Mouse (Mus musculus) limb, embryonic 13.5 days (tissue): ENCODE measurements around the gene Map1lc3b. TPM values are rescaled to one million over a fixed set of nuclear protein-coding genes. Genes with fewer than 3 reads are reported as not detected.
A peak's percentile ranks its signal among the peaks of the same experiment; 100 is the strongest.
"Not testable (repeated sequence)": the region's sequence is repeated elsewhere in the genome, so short reads cannot be mapped to it uniquely, and the experiment has no call there.

ENCODE experiments used
- ATAC-seq: fragments of 200-750 bp; cut with Nextera tagmentation; 2 replicates; pipeline ENCODE4 v1.8.0; 2017; ENCODE audit warnings: low read depth, moderate number of reproducible peaks, moderate TSS enrichment; ENCODE audit not compliant: low FRiP score
- H3K27ac ChIP-seq: fragments of 300-500 bp; sonication (generic); 2 replicates; pipeline ENCODE4 v1.5.1; 2015; ENCODE audit warnings: inconsistent platforms, mild to moderate bottlenecking, moderate library complexity
- H3K27me3 ChIP-seq: fragments of 300-500 bp; sonication (generic); 2 replicates; pipeline ENCODE4 v1.6.1; 2015; ENCODE audit warnings: mild to moderate bottlenecking, inconsistent platforms
- H3K36me3 ChIP-seq: fragments of 300-500 bp; sonication (generic); 2 replicates; pipeline ENCODE4 v1.6.1; 2015; ENCODE audit warnings: inconsistent platforms, mild to moderate bottlenecking, moderate library complexity
- H3K4me1 ChIP-seq: fragments of 300-500 bp; sonication (generic); 2 replicates; pipeline ENCODE4 v1.6.1; 2015; ENCODE audit warnings: inconsistent platforms
- H3K4me2 ChIP-seq: fragments of 300-500 bp; sonication (generic); replicated peaks from 2 replicates; pipeline ENCODE4 v1.6.1; 2015; ENCODE audit warnings: inconsistent platforms, mild to moderate bottlenecking, moderate library complexity
- H3K4me3 ChIP-seq: fragments of 300-500 bp; sonication (generic); 2 replicates; pipeline ENCODE4 v1.5.1; 2015; ENCODE audit warnings: moderate library complexity, mild to moderate bottlenecking, inconsistent platforms
- H3K9ac ChIP-seq: fragments of 300-500 bp; sonication (generic); 2 replicates; pipeline ENCODE4 v1.6.1; 2015; ENCODE audit warnings: mild to moderate bottlenecking, inconsistent platforms
- H3K9me3 ChIP-seq: fragments of 300-500 bp; sonication (generic); 2 replicates; pipeline ENCODE4 v1.6.1; 2016; ENCODE audit warnings: inconsistent platforms
- WGBS: fragments of 180-500 bp; shearing (Covaris S2); methylation state at CpG from one replicate; pipeline ENCODE4 v1.1.7; 2015; 5-methylcytosine and 5-hydroxymethylcytosine counted together
- polyA plus RNA-seq: library from polyadenylated mRNA; unstranded; fragments of >200 nt; fragmentation: Nextera tagmentation; extraction: Ambion mirVana; gene quantifications from 2 replicates; pipeline ENCODE4 v1.2.1, GENCODE M21; 2015

Map1lc3b gene
- polyA plus RNA-seq, 1 experiment from 2014 or later, result 189 TPM

DNA sequence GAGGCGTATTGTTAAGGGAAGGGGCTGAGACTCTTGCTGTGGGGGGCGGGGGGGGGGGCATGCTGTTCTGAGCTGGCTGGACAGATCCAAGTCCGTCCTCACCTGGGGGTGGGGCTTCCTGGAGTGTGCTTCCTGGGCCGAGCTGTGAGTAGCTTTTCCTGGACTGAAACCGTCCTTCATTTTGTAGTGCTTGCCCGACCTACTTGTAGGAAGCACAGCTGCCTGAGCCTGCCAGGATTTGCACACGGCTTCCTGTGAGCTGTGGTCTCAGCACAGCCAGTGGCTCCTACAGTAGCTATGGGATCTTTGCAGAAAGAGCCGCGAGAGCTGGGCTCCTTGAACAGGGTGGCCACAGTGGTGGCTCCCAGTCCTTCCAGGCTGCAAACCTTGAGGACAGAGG is 3.8 kb downstream of the Map1lc3b start:
- Histone ChIP-seq H3K9me3 (peaks cover 5% of the 10 kb centered on the region; the same call in 1 of the 2 replicates), H3K4me3 (no peak overlapping the region), H3K4me2 (no peak overlapping the region), H3K4me1 (peaks cover 23% of the 10 kb centered on the region), H3K36me3 (peaks cover 46% of the 10 kb centered on the region), H3K9ac (no peak overlapping the region), H3K27me3 (no peaks in the 10 kb centered on the region), H3K27ac (no peak overlapping the region)
- WGBS, result 83% methylated on average over 9 of the region's 9 CpGs
- ATAC-seq, result no peak

DNA sequence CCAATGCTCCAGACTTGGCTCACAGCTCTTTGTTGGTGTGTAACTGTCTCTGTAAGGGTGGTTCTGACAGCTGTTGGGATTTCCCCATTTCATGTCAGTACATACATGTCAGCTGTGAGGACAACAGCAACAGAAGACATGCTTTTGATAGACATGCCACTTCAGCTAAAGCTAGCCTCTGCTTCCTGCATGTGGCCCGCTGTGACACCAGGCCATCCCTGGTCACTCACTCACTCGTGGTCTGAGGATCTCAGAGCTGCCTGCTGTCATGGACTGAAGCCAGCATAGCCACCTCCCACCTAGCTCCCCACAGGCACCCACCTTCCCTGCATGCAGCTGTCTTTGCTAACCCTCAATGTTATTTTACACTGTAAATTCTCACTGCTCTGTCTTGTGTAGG is 7.3 kb downstream of the Map1lc3b start:
- not testable (repeated sequence) for H3K27me3 ChIP-seq, H3K27ac ChIP-seq, H3K4me1 ChIP-seq, H3K9me3 ChIP-seq, H3K4me3 ChIP-seq, H3K4me2 ChIP-seq, H3K9ac ChIP-seq, ATAC-seq
- H3K36me3 ChIP-seq, result peaks cover 81% of the 10 kb centered on the region
- 74% methylated on average over 2 of the region's 2 CpGs for WGBS

DNA sequence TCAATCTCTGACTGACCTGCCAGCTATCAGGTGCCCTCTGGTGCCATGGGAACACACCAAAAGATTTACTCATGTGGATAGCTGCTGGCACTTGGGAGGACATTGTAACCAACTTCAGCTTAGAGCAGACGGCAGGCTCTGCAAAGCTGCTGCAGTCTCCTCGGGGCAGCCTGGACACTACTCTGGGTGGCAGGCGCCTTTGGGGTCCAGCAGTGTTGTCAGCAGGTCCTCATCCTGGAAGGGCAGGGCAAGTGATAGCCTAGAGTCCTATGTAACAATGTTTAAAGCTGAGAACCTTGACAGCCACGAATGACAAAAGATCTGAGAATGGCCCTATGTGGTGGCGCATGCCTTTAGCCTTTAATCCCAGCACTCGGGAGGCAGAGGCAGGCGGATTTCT is 8.0 kb downstream of the Map1lc3b start:
- H3K27ac ChIP-seq, result no peak overlapping the region
- no peak overlapping the region for H3K4me2 ChIP-seq
- 90% methylated on average over 7 of the region's 7 CpGs for WGBS
- no peaks in the 10 kb centered on the region for H3K4me1 ChIP-seq
- ATAC-seq, result no peak
- H3K36me3 ChIP-seq, result peaks cover 87% of the 10 kb centered on the region
- H3K27me3 ChIP-seq, result no peaks in the 10 kb centered on the region
- no peak overlapping the region for H3K4me3 ChIP-seq
- no peak overlapping the region for H3K9ac ChIP-seq
- H3K9me3 ChIP-seq, result peaks cover 5% of the 10 kb centered on the region; the same call in 1 of the 2 replicates

DNA sequence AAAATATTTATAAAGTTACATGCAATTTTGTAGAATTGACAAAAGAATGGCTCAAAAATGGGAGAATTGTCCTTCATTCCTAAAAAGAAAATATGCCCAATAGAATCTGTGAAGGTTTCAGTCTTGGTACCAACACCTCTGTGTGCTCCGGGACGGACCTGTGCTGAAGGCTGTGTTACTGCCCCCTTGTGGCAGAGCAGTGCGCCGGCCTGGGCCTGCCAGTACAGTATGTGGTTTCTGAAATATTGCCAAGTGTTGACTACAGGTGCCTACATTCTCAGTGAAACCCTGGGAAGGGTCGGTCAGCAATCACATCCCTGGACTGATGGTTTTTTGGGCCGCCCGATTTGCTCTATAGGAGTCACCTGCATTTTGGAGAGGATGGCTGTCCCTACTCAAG is 8.7 kb downstream of the Map1lc3b start:
- ATAC-seq, result no peak
- Histone ChIP-seq H3K9me3 (peaks cover 5% of the 10 kb centered on the region; the same call in 1 of the 2 replicates), H3K4me2 (no peak overlapping the region), H3K4me1 (no peaks in the 10 kb centered on the region), H3K9ac (no peak overlapping the region), H3K4me3 (no peak overlapping the region), H3K27ac (no peak overlapping the region), H3K27me3 (no peaks in the 10 kb centered on the region), H3K36me3 (peaks cover 85% of the 10 kb centered on the region)
- WGBS, result 30% methylated on average over 7 of the region's 7 CpGs

DNA sequence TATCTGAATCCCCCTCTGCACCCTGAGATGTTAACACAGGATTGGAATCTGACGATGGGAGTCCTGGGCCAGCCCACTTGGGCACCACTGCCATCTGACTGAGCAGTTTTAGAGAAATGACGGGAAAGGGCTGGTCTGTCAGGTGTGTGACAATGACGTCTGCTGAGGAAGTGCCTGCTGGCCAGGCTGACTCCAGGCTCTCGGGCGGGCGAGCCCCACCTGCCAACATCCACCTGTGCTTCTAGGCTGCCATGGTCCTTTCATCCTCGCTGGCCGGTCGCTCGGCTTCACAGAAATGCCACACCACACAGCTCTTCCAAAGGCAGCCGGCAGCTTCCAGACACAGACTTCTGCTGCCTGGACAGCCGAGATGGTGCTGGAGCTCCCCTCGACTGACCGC is 9.7 kb downstream of the Map1lc3b start:
- Histone ChIP-seq H3K4me2 (no peak overlapping the region), H3K4me1 (no peaks in the 10 kb centered on the region), H3K4me3 (no peak overlapping the region), H3K9me3 (peaks cover 4% of the 10 kb centered on the region; the same call in 1 of the 2 replicates), H3K9ac (no peak overlapping the region), H3K27me3 (no peaks in the 10 kb centered on the region), H3K36me3 (peaks cover 85% of the 10 kb centered on the region), H3K27ac (no peak overlapping the region)
- ATAC-seq, result no peak
- 87% methylated on average over 14 of the region's 14 CpGs for WGBS

DNA sequence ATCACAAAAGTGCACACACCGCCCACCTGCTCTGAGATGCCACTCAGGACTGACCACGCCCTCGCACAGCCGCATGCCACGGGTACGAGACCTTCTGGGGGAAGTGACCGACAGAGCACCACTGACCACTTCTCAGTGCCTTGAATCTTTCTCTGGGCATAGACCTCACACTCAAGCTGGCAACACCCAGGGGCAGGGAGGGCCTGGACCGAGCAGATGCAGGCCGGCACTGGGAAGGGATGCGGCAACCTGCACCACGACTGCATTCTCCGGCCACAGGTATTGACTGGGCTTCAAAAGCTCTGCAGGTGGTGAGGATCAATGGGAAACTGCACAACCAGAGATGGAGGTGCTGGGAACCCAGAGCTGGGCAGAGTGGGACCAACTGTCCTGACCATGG is 12.2 kb downstream of the Map1lc3b start:
- H3K27me3 ChIP-seq, result no peaks in the 10 kb centered on the region
- peaks cover 92% of the 10 kb centered on the region for H3K36me3 ChIP-seq
- no peak overlapping the region for H3K9ac ChIP-seq
- no peaks in the 10 kb centered on the region for H3K4me1 ChIP-seq
- ATAC-seq, result no peak
- no peak overlapping the region for H3K4me2 ChIP-seq
- no peaks in the 10 kb centered on the region for H3K9me3 ChIP-seq
- no peak overlapping the region for H3K27ac ChIP-seq
- 96% methylated on average over 12 of the region's 12 CpGs for WGBS
- no peak overlapping the region for H3K4me3 ChIP-seq

DNA sequence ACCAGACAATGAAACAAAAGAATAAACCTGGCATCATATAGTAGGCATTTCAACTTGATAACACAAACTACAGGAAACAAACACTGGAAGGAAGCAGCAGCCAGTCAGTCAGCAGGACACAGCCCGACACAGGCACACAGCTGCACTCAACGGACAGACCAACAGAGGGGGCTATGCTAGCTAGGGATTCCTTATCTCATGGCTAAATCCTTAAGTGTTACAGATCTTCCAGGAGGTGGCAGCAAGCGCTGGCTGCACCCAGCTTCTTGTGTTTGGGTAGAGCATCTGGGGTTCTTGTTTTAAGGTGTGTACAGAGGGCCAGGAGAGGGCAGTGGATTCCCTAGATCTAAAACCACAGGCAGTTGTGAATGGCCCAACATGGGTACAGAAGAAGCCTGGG is 12.7 kb downstream of the Map1lc3b start:
- Histone ChIP-seq H3K4me2 (no peak overlapping the region), H3K27ac (no peak overlapping the region), H3K27me3 (no peaks in the 10 kb centered on the region), H3K4me3 (no peak overlapping the region), H3K36me3 (peaks cover 92% of the 10 kb centered on the region), H3K9me3 (no peaks in the 10 kb centered on the region), H3K9ac (no peak overlapping the region), H3K4me1 (no peaks in the 10 kb centered on the region)
- no peak for ATAC-seq
- WGBS, result 36% methylated on average over 3 of the region's 3 CpGs

DNA sequence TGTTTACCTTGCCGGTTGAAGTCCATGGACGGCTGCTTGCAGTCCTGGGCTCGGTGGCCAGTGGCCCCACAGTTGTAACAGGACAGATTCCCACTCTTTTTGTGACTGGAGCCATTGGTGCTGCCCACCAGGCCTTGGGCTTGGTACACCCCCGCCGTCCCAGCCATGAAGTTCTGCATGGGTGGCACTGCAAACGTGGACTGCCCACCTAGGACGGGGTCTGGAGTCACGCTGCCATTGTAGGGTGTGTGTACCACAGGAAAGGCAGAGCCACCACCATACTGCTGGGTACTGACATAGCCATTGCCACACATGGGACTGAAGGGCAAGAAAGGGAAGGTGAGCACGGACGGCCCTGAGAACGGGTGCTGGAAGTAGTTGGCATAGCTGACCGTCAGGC is 13.6 kb downstream of the Map1lc3b start:
- Histone ChIP-seq H3K27ac (no peak overlapping the region), H3K4me1 (no peaks in the 10 kb centered on the region), H3K4me3 (no peak overlapping the region), H3K9ac (no peak overlapping the region), H3K4me2 (no peak overlapping the region), H3K27me3 (no peaks in the 10 kb centered on the region), H3K9me3 (no peaks in the 10 kb centered on the region), H3K36me3 (peaks cover 96% of the 10 kb centered on the region)
- WGBS, result 96% methylated on average over 12 of the region's 12 CpGs
- no peak for ATAC-seq

DNA sequence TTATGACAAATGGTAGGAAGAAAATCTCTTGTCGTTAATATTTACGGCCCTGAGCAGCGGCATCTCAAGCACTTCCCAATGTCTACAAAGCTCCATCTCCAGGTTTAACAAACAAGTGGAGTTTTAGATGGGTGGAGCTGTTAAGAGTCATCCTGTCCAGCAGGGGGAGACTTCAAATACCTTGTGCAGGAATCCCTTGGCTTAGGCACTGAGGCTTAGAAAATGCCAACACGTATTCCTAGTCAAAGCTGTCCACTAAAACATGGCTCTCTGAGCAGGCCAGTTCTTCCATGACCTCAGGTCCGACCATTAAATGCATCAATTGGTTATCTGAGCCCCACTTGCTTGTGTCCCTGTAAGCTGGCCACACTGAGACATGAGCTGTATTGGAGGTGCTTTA is 17.5 kb downstream of the Map1lc3b start:
- H3K36me3 ChIP-seq, result peaks cover 91% of the 10 kb centered on the region
- no peak overlapping the region for H3K4me2 ChIP-seq
- no peak overlapping the region for H3K9ac ChIP-seq
- 85% methylated on average over 5 of the region's 5 CpGs for WGBS
- H3K4me1 ChIP-seq, result no peaks in the 10 kb centered on the region
- no peak overlapping the region for H3K27ac ChIP-seq
- H3K4me3 ChIP-seq, result no peak overlapping the region
- no peaks in the 10 kb centered on the region for H3K9me3 ChIP-seq
- H3K27me3 ChIP-seq, result no peaks in the 10 kb centered on the region
- no peak for ATAC-seq

DNA sequence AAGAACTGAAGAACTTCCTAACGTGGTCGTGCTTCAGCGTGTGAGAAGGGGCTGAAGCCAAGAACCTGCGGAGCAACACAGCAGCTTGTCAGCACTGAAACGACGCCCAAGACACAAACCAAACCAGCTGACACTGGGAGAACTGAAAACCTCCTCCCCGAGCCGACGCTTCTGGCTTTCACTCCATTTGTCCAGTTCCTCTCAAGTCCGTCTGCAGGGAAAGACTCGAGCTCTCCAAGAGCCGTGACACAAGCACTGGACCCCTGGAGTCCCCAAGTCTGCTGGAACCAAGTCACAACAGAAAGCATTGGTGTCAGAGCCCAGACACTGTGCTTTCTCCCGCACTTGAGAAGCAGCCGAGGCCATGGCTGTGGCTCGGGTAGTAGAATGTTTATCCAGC is 19.1 kb downstream of the Map1lc3b start:
- no peak for ATAC-seq
- Histone ChIP-seq H3K27me3 (no peaks in the 10 kb centered on the region), H3K4me3 (no peak overlapping the region), H3K4me1 (no peaks in the 10 kb centered on the region), H3K9me3 (no peaks in the 10 kb centered on the region), H3K27ac (no peak overlapping the region), H3K36me3 (peaks cover 78% of the 10 kb centered on the region), H3K4me2 (no peak overlapping the region), H3K9ac (no peak overlapping the region)
- WGBS, result 92% methylated on average over 15 of the region's 15 CpGs

DNA sequence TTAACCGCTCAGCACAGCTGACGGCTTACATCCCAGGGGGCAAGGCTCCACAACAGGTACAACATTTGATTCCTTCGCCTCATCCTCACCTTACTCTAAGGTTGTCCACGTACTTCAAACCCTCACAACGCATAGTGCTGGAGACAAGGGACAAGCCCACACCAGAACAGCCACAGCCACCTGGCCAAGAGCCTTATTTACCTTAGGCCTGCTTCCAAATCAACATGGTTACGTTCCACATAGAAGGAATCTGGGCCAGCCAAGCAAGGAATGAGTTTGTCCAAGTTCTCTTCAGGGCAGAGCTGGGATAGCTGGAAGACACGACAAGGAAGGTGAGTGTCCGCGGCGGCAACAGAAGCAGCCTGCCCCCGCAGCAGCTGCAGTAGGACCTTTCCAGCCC is 19.8 kb downstream of the Map1lc3b start:
- H3K36me3 ChIP-seq, result peaks cover 72% of the 10 kb centered on the region
- no peak overlapping the region for H3K4me2 ChIP-seq
- no peak overlapping the region for H3K9ac ChIP-seq
- no peaks in the 10 kb centered on the region for H3K4me1 ChIP-seq
- H3K9me3 ChIP-seq, result no peaks in the 10 kb centered on the region
- no peaks in the 10 kb centered on the region for H3K27me3 ChIP-seq
- H3K4me3 ChIP-seq, result no peak overlapping the region
- no peak overlapping the region for H3K27ac ChIP-seq
- ATAC-seq, result no peak
- 92% methylated on average over 11 of the region's 11 CpGs for WGBS

DNA sequence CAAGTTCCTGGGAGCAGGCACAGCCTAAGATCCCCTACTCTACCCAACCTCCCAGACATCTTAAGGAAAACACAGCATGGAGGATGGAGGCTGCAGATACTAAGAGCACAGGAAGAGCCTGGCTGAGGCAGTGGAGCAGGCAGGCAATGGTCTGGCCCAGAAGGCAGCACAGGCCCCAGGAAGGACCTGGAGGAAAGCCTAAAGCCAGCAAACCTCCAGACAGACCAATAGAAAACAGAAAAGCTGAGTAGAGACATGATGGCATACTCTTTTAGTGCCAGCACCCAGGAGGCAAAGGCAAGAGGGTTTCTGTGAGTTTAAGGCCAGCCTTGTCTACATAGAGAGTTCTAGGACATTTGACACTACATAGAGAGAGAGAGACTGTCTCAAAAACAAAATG is 23.3 kb downstream of the Map1lc3b start:
- ATAC-seq, result no peak
- Histone ChIP-seq H3K36me3 (peaks cover 72% of the 10 kb centered on the region), H3K27me3 (no peaks in the 10 kb centered on the region), H3K4me2 (no peak overlapping the region), H3K9me3 (no peaks in the 10 kb centered on the region), H3K4me1 (no peaks in the 10 kb centered on the region), H3K27ac (no peak overlapping the region), H3K9ac (no peak overlapping the region), H3K4me3 (no peak overlapping the region)

DNA sequence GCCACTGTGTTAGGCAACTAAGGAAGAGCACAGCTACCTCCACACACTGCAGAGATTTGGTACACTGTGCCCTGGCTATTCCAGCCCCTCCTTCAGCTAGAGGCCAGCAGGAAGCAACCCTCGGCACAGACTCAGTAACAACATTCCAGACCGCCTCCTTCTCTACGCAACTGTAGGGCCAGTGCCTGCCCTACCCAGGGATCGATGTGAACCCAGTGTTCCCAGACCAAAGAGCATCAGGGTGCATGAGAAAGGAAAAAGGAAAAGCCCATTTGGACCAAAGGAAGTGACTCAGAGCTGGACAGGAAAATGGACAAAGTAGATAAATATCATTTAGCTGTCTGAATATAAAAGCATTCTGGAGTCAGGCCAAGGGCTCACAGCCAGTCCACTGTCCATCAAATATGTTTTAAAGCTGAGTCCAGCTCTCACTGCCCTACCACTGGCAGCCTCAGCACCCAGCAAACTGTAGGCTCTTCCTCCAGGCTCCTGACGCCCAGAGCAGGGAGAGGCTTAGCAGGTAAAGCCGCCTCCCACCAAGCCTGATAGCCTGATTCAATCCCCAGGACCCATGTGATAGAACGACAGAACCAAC is 29.3 kb downstream of the Map1lc3b start:
- H3K4me2 ChIP-seq, result no peak overlapping the region
- WGBS, result 69% methylated on average over 7 of the region's 7 CpGs

More for the DNA sequence above, 29.3 kb downstream of the Map1lc3b start:
- no peak for ATAC-seq
- peaks cover 49% of the 10 kb centered on the region for H3K36me3 ChIP-seq
- no peaks in the 10 kb centered on the region for H3K27me3 ChIP-seq
- H3K9me3 ChIP-seq, result no peaks in the 10 kb centered on the region
- no peak overlapping the region for H3K9ac ChIP-seq
- peak overlapping the region; percentile 28; the same call in 1 of the 2 replicates for H3K27ac ChIP-seq
- peaks cover 8% of the 10 kb centered on the region for H3K4me1 ChIP-seq
- H3K4me3 ChIP-seq, result no peak overlapping the region
